Mouse (Mus musculus) heart, adult 2 months (tissue): Measurements from ENCODE around the gene Plekha1.

Experiments
- CTCF ChIP-seq: fragments of 200-600 bp; IDR thresholded peaks from 2 replicates; pipeline ENCODE4 v1.8.1; 2022; ENCODE audit warnings: antibody characterized with exemption, mild to moderate bottlenecking, moderate library complexity
- POLR2A ChIP-seq: fragments of 200-500 bp; IDR thresholded peaks from 2 replicates; pipeline ENCODE4 v1.6.1; 2011; ENCODE audit warnings: mild to moderate bottlenecking, low read depth, low read length, control low read depth; ENCODE audit not compliant: insufficient read depth

GRCm38 (mm10) chr7:130954177-130954601 lies 88.6 kb downstream of the Plekha1 start:
- TF ChIP-seq CTCF (no peak), POLR2A (no peak)
